Mouse (Mus musculus): ENCODE data around the gene Hsd3b4.
"Not testable (repeated sequence)": the region's sequence is repeated elsewhere in the genome, so short reads cannot be mapped to it uniquely, and the experiment has no call there.

DNA sequence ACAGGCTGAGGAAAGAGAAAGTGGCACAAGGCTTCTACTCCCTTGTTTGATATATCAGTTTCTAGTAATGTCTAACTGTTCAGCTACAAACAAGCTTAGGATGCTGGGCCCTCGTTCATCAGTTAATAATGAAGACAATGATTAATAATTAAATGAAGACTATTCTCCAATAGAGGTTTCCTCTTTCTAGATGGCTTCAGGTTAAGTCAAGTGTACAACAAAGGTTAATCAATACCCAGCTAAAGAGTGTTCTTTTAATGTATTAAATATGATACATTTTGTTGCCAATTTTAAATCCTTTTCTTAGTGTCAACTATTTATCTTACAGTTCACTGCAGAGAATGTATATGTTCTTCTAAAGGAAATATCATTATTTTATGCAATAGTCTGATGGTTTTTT is 53.3 kb downstream of the Hsd3b4 start, which contains the start of gene Gm4450:
- TF ChIP-seq CTCF (IDR thresholded peaks at IDR 0.05; ENCODE audit: low read depth); EP300 (optimal IDR thresholded peaks at IDR 0.05): not testable (repeated sequence)

All from stomach, postnatal 0 days (tissue).